Mouse (Mus musculus) adrenal gland, postnatal 25 days (tissue): ENCODE measurements around the gene Lrtm1. TPM values are rescaled to one million over a fixed set of nuclear protein-coding genes. Genes with fewer than 3 reads are reported as not detected.

Source experiments
- DNase-seq: peaks from one replicate; pipeline ENCODE4 v3.0.0; 2021; ENCODE audit warnings: mixed read lengths
- total RNA-seq: library from RNA; stranded (reverse); gene quantifications from 2 replicates; pipeline ENCODE4 v1.2.3, GENCODE M21; 2021

The Lrtm1 gene
- total RNA-seq, 1 experiment from 2014 or later: 0.09 TPM

DNA sequence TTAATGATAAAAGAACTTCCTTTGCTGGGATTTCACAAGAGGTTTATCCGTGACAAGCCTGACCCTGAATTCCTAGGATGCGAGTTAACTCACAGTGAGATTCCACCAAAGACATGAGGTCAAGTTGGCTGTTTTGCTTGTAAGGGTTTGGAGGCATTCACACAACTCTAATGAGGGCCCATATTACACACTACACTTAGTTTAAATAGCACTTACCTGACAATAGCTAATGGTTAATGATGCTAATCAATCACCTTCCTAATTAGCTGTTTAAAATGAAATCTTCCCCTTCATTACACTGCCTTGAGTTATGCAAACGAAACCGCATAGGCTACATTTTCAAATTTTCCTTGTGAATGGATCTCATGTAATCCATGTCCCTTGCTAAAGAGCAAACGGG, 20.2 kb downstream of the Lrtm1 start:
- no peak for DNase-seq

DNA sequence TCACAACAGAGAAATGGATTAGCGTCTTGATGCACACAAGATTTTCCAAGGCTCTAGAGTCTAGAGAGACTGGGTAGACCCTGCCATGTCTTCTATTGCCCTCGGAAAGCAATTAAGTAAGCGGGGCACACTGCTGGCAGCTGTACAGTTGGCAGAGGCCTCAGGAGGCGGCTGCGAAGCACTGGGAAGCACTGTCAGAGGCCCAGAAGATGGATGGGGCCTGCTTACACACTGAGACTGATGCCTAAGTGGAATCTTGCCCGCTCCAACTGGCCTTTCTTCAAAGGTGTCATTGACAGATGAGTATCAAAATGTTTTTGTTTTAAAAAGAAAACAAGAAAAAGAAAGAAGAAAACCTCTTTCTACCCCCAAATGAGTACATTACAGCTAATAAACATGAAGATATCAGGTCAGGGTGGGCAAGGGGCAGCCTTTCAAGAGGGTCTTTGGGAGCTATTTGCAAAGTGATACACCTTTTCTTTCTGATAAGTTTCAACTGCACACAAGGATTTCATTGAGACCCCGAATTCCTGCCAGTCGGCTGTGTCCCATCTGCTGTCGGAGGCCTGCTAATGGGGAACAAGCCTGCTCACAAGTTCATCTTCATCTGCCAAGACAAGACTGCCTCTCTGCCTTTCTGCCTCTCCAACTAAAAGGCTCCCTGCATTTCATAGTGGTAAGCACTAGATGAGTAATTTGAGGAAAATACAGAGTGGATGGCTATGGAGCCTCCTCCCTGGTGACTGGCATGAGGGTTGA, 22.8 kb downstream of the Lrtm1 start:
- DNase-seq: peak; percentile 67

DNA sequence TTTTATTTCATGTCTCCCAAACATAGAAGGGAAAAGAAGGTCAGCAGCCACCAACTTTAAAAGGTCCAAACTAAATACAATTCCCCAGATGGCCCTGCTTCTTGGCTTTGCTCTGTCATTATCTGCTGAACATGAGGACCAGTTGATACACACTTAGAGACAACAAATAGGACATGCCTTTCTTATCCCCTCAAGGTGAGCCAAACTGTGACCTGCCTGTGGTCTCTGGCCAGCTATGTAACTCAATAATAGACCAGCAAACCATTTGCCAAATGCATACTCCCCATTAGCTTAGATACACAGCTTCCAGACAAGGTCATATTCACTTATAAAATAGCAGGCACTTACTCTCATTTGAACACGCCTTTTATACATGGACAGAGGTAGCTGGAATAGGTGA, 23.5 kb downstream of the Lrtm1 start:
- no peak for DNase-seq

DNA sequence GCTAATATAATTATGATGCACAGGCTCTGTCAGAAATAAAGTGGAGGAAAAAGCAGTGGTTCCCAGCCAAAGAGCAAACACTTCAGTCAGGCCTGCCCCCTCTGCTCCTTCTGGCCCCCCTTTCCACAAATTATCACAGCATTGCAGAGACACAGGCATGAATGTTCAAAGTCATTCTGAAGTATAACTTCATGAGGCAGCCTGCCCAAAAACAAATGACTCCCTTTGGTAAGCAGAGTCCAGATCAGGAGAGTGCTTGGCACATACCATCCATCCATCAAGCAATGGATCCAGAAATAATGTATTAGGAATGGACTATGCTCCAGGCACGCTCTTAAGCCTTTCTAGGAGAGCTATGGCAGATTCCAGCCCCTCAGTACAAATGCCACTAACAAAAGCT, 24.3 kb downstream of the Lrtm1 start:
- no peak for DNase-seq

DNA sequence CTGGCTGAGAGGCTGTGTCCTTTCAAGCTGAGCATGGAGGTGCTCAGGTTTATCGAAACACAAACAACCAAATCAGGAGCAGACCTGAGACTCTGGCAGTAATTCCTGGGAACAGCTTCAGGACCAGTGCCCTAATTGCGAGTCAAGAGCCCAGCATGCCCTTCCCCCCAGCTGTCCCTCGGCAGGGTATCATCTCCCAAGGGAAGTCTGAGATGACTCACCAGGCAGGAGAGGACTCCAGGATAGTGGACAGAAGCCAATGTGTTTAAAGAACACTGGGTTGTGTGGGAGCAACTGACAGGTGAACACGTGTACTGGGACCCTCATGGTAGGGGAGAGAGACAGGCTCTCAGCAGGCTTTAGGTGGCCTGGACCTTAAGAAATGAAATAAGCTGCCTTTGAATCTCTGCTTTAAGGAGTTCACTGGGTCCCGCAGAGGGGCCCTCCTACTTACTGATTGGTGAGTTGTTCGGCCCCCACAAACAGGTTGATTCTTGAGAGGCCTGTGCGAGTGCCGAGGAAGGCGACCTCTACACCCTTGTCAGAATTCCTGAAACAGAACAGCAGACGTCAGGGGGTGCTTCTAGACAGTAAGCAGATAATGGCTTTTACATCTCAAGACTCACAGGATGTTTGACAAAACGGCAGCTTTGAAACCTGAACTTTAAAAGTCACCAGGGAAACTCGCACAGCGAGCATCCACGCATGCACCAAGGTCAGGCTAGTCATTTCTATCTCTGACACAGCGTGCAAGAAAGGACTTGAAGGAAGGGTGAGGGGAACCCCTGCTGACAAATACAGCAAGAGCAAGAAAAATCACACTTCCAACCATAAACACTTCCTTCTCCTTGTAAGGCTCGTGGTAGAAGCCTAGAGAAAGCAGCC, 34.2 kb downstream of the Lrtm1 start:
- DNase-seq: peak; percentile 37

DNA sequence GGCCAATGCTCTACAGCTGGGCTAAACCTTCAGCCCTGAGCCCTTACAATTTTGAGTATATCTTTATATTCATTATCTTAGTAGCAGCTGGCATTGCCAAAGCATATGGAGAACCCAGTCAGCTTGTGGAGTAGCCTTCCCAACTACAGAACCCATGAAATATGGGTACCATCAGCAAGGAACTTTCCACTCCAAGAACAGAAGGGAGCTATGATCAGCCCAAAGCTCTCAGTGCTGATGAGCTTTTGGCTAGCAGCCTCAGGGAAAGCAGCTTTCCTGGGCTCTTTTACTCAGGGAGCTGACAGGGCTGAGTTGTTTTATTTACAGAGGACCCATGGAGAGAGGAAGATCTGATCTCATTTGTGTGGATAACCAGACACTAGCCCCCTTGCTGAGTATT, 42.7 kb downstream of the Lrtm1 start:
- DNase-seq: no peak

DNA sequence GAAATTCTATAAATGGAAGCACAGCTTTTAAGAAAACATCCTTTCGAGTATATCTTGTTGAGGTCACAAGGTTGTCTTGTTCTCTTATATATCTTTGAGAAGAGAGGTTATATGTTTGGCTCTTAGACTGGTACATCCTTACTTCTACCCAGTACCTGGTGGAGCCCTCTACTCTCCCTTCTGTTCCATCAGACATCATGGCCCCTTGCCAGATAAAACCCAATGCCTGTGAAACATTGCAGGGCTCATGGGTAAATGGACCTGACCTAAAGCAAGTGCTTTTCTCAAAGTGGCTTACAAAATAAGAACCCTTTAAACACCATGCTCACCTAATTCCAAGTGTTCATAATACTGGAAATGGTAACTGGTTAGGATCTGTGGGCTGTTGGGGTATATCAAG, 43.5 kb downstream of the Lrtm1 start:
- DNase-seq: no peak

DNA sequence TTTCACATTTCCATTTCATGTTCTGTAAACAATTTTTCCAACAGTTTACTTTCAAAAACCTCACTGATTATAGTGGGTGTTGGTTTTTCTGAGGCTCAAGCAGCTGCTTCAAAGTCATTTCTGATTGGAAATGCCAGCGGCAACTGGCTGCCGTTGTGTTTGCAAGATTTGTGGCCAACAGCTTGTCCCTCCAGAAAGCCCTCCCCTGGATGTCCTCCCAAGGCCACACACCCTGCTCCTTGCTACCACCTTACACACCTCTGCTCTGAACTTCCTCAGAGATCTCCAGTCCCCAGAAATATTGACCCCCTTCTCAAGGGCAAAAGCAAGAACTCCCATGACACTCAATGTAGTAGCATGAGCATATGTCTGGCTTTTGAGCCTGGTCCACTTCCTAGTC, 44.7 kb downstream of the Lrtm1 start:
- DNase-seq: no peak

DNA sequence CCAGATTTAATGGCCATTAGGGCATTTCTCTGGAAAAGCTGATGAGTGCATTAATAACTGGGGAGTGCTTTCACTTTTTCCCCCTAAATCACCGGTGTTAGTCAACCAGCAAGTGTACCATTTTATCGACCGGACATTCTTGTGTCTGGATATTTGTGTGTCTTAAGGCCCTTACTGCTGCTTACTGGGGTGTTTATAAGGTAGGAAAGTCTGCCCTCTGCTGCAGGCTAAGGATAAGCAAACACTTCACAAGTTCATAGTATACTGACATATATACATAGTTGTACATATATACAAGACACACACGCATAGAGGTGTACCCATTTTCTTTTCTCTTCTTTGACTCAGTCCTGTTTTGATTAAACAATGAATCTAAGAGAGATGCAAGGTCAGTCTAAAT, 55.7 kb downstream of the Lrtm1 start:
- DNase-seq: no peak

DNA sequence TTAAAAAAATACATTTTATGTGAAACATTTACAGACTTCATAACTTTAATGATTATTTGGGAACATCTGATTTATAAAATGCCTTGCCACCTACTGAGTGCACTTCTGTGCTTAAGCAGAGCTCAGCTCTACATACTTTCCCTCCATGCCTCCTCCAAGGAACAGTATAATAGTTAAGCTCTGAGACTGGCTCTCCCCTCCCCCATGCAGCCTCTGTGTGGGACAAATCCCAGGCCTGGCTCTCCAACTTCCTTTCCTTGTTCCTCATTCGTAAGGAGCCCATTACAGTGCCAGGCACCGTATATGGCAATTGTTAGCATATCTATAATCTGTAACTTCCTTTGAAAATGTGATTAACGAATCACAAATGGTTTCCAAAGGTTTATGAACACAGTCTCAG, 59.4 kb downstream of the Lrtm1 start:
- DNase-seq: no peak

DNA sequence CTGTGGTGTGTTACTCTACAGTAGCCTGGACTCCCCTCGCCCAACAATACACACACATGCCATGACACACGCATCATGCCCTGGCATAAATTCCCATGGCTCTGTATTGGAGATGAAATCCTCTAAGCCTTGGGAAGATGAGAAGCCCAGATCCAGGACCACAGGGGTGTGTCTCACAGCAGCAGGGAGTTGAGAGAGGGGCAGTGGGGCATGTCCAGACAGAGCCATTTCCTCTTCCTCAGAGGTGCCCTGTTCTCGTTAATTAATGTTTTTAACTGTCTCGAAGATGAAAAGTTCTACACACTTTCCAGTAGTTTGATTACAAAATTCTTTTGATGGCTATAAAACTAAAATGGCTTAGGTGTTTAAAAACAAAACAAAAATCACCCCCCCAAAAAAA, 62.2 kb downstream of the Lrtm1 start:
- DNase-seq: no peak

DNA sequence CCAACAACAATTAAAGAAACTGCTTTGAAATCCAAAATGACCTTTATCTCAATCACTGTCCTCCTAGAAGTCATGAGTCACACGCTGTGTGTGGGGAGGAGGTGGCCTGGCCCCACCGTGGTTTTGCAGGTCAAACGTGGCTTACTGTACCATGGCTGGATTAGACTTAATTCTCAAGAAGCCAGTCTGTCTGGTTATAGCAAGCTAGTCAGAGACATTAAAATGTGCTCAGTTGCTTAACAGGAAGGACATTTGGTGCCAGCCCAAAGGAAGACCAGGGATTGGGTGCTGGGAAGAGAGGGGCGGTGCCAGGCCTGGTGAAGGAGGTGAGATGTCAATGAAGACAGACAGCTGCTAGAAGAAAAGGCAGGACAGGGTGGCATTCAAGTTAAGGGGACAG, 62.6 kb downstream of the Lrtm1 start:
- peak; percentile 21 for DNase-seq

DNA sequence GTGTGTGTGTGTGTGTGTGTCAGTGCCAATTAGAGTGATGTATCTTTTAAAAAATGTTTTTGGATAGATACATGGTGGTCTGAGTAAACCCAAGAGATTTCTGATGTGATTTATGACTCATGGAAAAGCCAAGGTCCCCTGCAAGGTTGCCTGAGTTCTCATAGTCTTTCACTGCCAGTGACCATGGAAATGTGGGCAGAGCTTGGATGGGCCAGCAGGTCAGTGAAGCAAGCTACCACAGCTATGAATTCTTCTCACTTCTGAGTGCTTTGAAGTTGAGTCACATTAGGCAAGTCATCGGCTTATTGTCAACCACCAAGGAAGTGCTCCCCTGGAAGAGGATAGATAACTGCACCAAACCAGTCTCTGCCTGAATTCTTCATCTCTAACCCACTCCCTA, 64.2 kb downstream of the Lrtm1 start:
- DNase-seq: peak; percentile 43
